Comparison of ENCODE assay signal across 10 mouse cellular contexts in genomic region chr6:39270457-39270856, GRCm38 (mm10).
"Had no signal": no experiment of that assay in that cellular context is flagged by ENCODE, and none has a peak within 500 bp of the region (broad histone marks: within the 10 kb centered on the region; RNA-seq: fewer than 3 reads in every experiment).

No protein-coding gene starts in this region.

- H3K27me3 ChIP-seq: limb, embryonic 15.5 days; liver, embryonic 15.5 days; midbrain, embryonic 13.5 days had no signal

- H3K27ac ChIP-seq: layer of hippocampus, adult 2 months; limb, embryonic 15.5 days; liver, embryonic 15.5 days; midbrain, embryonic 13.5 days had no signal

- ATAC-seq: inflammation-experienced regulatory T-cells, adult 6 months; midbrain, embryonic 13.5 days had no signal

- H3K9me3 ChIP-seq: limb, embryonic 15.5 days; liver, embryonic 15.5 days; midbrain, embryonic 13.5 days had no signal

- H3K4me1 ChIP-seq: liver, embryonic 15.5 days; midbrain, embryonic 13.5 days had no signal

- DNase-seq: kidney, adult 18-20 months; kidney, postnatal 10 days; right cerebral cortex, postnatal 25 days; thymus, postnatal 4 days had no signal

- H3K4me2 ChIP-seq: limb, embryonic 15.5 days; liver, embryonic 15.5 days; lung, embryonic 14.5 days; midbrain, embryonic 13.5 days had no signal

- H3K9ac ChIP-seq: limb, embryonic 15.5 days; liver, embryonic 15.5 days; lung, embryonic 14.5 days; midbrain, embryonic 13.5 days had no signal

- H3K4me3 ChIP-seq: layer of hippocampus, adult 2 months; limb, embryonic 15.5 days; liver, embryonic 15.5 days; midbrain, embryonic 13.5 days had no signal

- H3K36me3 ChIP-seq: limb, embryonic 15.5 days; liver, embryonic 15.5 days; midbrain, embryonic 13.5 days had no signal
